Mouse (Mus musculus): ENCODE results near the gene Fam216b.

- TF ChIP-seq CTCF (IDR thresholded peaks at IDR 0.05; ENCODE audit: low read depth, low read length) (no peak), TAL1 (conservative IDR thresholded peaks at IDR 0.05; ENCODE audit: low read depth, low read length) (no peak), GATA1 (IDR thresholded peaks at IDR 0.05; ENCODE audit: borderline replicate concordance, low read length) (no peak), POLR2AphosphoS5 (IDR thresholded peaks at IDR 0.05; ENCODE audit: insufficient replicate concordance, low read depth, low read length) (no peak), GATA2 (IDR thresholded peaks at IDR 0.05; ENCODE audit: borderline replicate concordance, low read depth, low read length) (no peak)
Observed at GRCm38 (mm10) chr14:78108388-78108787, 19.6 kb upstream of the Fam216b start.
